Mouse (Mus musculus) MN1 (cell line): ENCODE results near the gene Amz2.
"Not testable (repeated sequence)": the region's sequence is repeated elsewhere in the genome, so short reads cannot be mapped to it uniquely, and the experiment has no call there.

Experiments
- DNase-seq: peaks from one replicate; pipeline ENCODE4 v3.0.0-alpha.2; 2016; ENCODE audit warnings: low spot score

The Amz2 gene

GRCm38 (mm10) chr11:109470921-109471861 is 45.4 kb downstream of the Amz2 start:
- no peak for DNase-seq

GRCm38 (mm10) chr11:109472171-109472691 is 46.5 kb downstream of the Amz2 start:
- DNase-seq, result peak; percentile 54

- DNase-seq, result no peak
Measured at GRCm38 (mm10) chr11:109472821-109473170, 47.0 kb downstream of the Amz2 start.

GRCm38 (mm10) chr11:109473171-109474085 is 47.7 kb downstream of the Amz2 start, which contains the start of the genes Arsg and Slc16a6:
TSS of gene Arsg (plus strand) at chr11:109473374.
TSS of gene Slc16a6 (minus strand) at chr11:109473598.
- peak; percentile 88 for DNase-seq

- DNase-seq, result peak; percentile 70
Measured at GRCm38 (mm10) chr11:109474086-109474742, 48.5 kb downstream of the Amz2 start.

- DNase-seq, result no peak
Measured at GRCm38 (mm10) chr11:109474836-109475235, 49.1 kb downstream of the Amz2 start.

GRCm38 (mm10) chr11:109475717-109476116 is 50.0 kb downstream of the Amz2 start:
- no peak for DNase-seq

GRCm38 (mm10) chr11:109476241-109476640 is 50.5 kb downstream of the Amz2 start:
- no peak for DNase-seq

GRCm38 (mm10) chr11:109476653-109477052 is 50.9 kb downstream of the Amz2 start:
- no peak for DNase-seq

GRCm38 (mm10) chr11:109477606-109478380 is 52.0 kb downstream of the Amz2 start:
- no peak for DNase-seq

GRCm38 (mm10) chr11:109479575-109480285 is 54.0 kb downstream of the Amz2 start:
- DNase-seq, result no peak

- no peak for DNase-seq
Measured at GRCm38 (mm10) chr11:109480440-109480839, 54.7 kb downstream of the Amz2 start.

- DNase-seq, result no peak
Measured at GRCm38 (mm10) chr11:109485398-109486045, 59.8 kb downstream of the Amz2 start.

GRCm38 (mm10) chr11:109487111-109487510 is 61.4 kb downstream of the Amz2 start:
- no peak for DNase-seq

GRCm38 (mm10) chr11:109487991-109488684 is 62.4 kb downstream of the Amz2 start:
- DNase-seq, result no peak

GRCm38 (mm10) chr11:109489763-109490162 is 64.0 kb downstream of the Amz2 start:
- no peak for DNase-seq

- DNase-seq, result no peak
Measured at GRCm38 (mm10) chr11:109491844-109492243, 66.1 kb downstream of the Amz2 start.

GRCm38 (mm10) chr11:109492847-109493464 is 67.2 kb downstream of the Amz2 start:
- not testable (repeated sequence) for DNase-seq
